Mouse (Mus musculus): ENCODE data around the gene AC124108.1. TPM values are rescaled to one million over a fixed set of nuclear protein-coding genes. Genes with fewer than 3 reads are reported as not detected.

The AC124108.1 gene
- polyA plus RNA-seq, 1 experiment from 2014 or later, result not detected

DNA sequence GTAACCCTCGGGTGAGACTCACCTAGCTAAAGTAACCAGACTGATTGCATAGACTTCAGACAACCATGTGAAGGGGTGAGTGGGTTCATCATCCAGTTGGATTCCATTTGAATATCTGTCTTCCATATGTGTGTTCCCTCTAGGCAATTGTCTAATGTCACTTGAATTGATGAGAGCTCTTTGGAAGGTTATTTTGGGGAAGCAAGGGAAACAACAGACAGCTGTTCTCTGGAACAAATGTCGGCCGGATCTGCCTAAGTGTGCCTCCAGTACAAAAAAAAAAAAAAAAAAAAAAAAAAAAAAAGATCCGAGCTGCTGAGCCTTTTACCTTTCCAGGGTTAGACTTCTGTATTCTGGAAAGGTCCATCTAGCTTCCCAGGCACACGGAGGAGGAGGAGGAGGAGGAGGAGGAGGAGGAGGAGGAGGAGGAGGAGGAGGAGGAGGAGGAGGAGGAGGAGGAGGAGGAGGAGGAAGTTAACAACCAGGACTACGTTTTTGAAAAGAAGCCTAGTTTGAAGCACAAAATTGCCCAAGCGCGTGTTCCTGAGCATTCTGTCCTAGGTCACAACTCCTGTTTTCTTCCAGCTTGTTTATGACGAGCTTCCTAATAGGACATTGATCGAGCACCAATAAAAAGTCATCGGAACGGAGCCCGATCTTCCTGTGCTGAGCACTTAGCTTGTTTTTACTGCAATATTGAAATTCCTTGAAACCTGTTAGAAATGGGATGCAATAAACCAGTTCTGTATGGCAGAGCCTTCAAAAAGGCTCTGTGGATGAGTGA is 35.2 kb downstream of the AC124108.1 start:
- H3K27ac ChIP-seq (ENCODE audit: low read depth), result no peak overlapping the region
- peaks cover 4% of the 10 kb centered on the region; the same call in 1 of the 2 replicates for H3K27me3 ChIP-seq (ENCODE audit: insufficient read depth, low read length)
- no peak overlapping the region for H3K4me3 ChIP-seq (ENCODE audit: low read depth, low read length)
- ATAC-seq (no peak), DNase-seq (no peak)
- no peaks in the 10 kb centered on the region for H3K9me3 ChIP-seq (ENCODE audit: low read length)
- no peaks in the 10 kb centered on the region for H3K36me3 ChIP-seq (replicated peaks; ENCODE audit: insufficient read depth, low read length)
- WGBS (ENCODE audit: insufficient replicate concordance), result 73% methylated on average over 13 of the region's 13 CpGs
- no peaks in the 10 kb centered on the region for H3K4me1 ChIP-seq (ENCODE audit: insufficient read depth)
- H3K4me2 ChIP-seq (ENCODE audit: low read depth, low read length), result no peak overlapping the region
- TF ChIP-seq EP300 (IDR thresholded peaks at IDR 0.05; ENCODE audit: low read depth) (no peak), CTCF (IDR thresholded peaks at IDR 0.05; ENCODE audit: low read depth) (no peak)
- no peak overlapping the region for H3K9ac ChIP-seq (replicated peaks)

DNA sequence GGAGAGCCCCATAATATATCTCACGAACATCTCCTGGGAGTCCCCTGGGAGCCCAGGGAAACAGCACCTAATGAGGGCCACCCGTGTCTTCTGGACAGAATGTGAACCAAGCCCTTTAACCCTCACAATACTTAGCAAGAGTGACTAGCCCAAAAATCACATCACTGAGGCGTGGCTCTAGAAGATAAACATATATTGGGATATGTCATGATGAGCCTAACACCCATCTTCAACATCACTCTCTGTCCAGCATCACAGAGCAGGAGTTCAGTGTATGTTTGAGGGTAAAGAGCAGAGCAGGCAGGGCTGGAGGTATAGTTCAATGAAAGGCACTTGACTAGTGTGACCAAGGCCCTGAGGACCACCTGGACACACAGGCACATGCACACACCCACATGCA is 38.4 kb downstream of the AC124108.1 start, which contains the start of gene Gm10188:
Gene Gm10188 (minus strand): TSS at position 101 of the 400 bp plus-strand sequence.
- Histone ChIP-seq H3K9ac (replicated peaks) (no peak within 1 kb of the TSS), H3K27me3 (ENCODE audit: insufficient read depth, low read length) (0 out of 2 replicates have a peak, but pooled peaks cover 3% of the 10 kb centered on the region), H3K36me3 (replicated peaks; ENCODE audit: insufficient read depth, low read length) (no peaks in the 10 kb centered on the region), H3K4me3 (ENCODE audit: low read depth, low read length) (no peak within 1 kb of the TSS), H3K9me3 (ENCODE audit: low read length) (no peaks in the 10 kb centered on the region), H3K27ac (ENCODE audit: low read depth) (no peak within 1 kb of the TSS), H3K4me1 (ENCODE audit: insufficient read depth) (no peaks in the 10 kb centered on the region), H3K4me2 (ENCODE audit: low read depth, low read length) (no peak within 1 kb of the TSS)
- 78% methylated on average over 3 of the region's 3 CpGs for WGBS (ENCODE audit: insufficient replicate concordance)
- no peak for DNase-seq
- TF ChIP-seq CTCF (IDR thresholded peaks at IDR 0.05; ENCODE audit: low read depth) (no peak), EP300 (IDR thresholded peaks at IDR 0.05; ENCODE audit: low read depth) (no peak)
- ATAC-seq, result no peak

- 58% methylated on average over 7 of the region's 7 CpGs for WGBS (ENCODE audit: insufficient replicate concordance)
Measured at GRCm38 (mm10) chr1:132231470-132232274, 40.4 kb downstream of the AC124108.1 start.

GRCm38 (mm10) chr1:132233566-132233965 is 42.3 kb downstream of the AC124108.1 start:
- 0 out of 2 replicates have a peak, but pooled peaks cover 9% of the 10 kb centered on the region for H3K27me3 ChIP-seq (ENCODE audit: insufficient read depth, low read length)
- no peak overlapping the region for H3K4me2 ChIP-seq (ENCODE audit: low read depth, low read length)
- 17% methylated on average over 12 of the region's 12 CpGs for WGBS (ENCODE audit: insufficient replicate concordance)
- no peaks in the 10 kb centered on the region for H3K36me3 ChIP-seq (replicated peaks; ENCODE audit: insufficient read depth, low read length)
- no peaks in the 10 kb centered on the region for H3K4me1 ChIP-seq (ENCODE audit: insufficient read depth)
- TF ChIP-seq EP300 (IDR thresholded peaks at IDR 0.05; ENCODE audit: low read depth) (no peak), CTCF (IDR thresholded peaks at IDR 0.05; ENCODE audit: low read depth) (no peak)
- no peak overlapping the region for H3K27ac ChIP-seq (ENCODE audit: low read depth)
- DNase-seq (peak; percentile 54), ATAC-seq (no peak)
- H3K4me3 ChIP-seq (ENCODE audit: low read depth, low read length), result no peak overlapping the region
- no peaks in the 10 kb centered on the region for H3K9me3 ChIP-seq (ENCODE audit: low read length)
- no peak overlapping the region for H3K9ac ChIP-seq (replicated peaks)

More at GRCm38 (mm10) chr1:132231470-132232274, 40.4 kb downstream of the AC124108.1 start:
- TF ChIP-seq EP300 (IDR thresholded peaks at IDR 0.05; ENCODE audit: low read depth) (no peak), CTCF (IDR thresholded peaks at IDR 0.05; ENCODE audit: low read depth) (no peak)
- DNase-seq, result no peak
- no peaks in the 10 kb centered on the region for H3K36me3 ChIP-seq (replicated peaks; ENCODE audit: insufficient read depth, low read length)
- H3K4me3 ChIP-seq (ENCODE audit: low read depth, low read length), result no peak overlapping the region
- H3K4me2 ChIP-seq (ENCODE audit: low read depth, low read length), result no peak overlapping the region
- H3K4me1 ChIP-seq (ENCODE audit: insufficient read depth), result no peaks in the 10 kb centered on the region
- 0 out of 2 replicates have a peak, but pooled peaks cover 9% of the 10 kb centered on the region for H3K27me3 ChIP-seq (ENCODE audit: insufficient read depth, low read length)
- no peak for ATAC-seq
- no peak overlapping the region for H3K9ac ChIP-seq (replicated peaks)
- H3K9me3 ChIP-seq (ENCODE audit: low read length), result no peaks in the 10 kb centered on the region
- H3K27ac ChIP-seq (ENCODE audit: low read depth), result no peak overlapping the region

- TF ChIP-seq CTCF (IDR thresholded peaks at IDR 0.05; ENCODE audit: low read depth) (no peak), EP300 (IDR thresholded peaks at IDR 0.05; ENCODE audit: low read depth) (no peak)
- H3K9ac ChIP-seq (replicated peaks), result no peak overlapping the region
- DNase-seq (peak; percentile 7), ATAC-seq (no peak)
- 58% methylated on average over 9 of the region's 9 CpGs for WGBS (ENCODE audit: insufficient replicate concordance)
- no peaks in the 10 kb centered on the region for H3K9me3 ChIP-seq (ENCODE audit: low read length)
- H3K36me3 ChIP-seq (replicated peaks; ENCODE audit: insufficient read depth, low read length), result no peaks in the 10 kb centered on the region
- H3K27ac ChIP-seq (ENCODE audit: low read depth), result no peak overlapping the region
- 0 out of 2 replicates have a peak, but pooled peaks cover 9% of the 10 kb centered on the region for H3K27me3 ChIP-seq (ENCODE audit: insufficient read depth, low read length)
- H3K4me2 ChIP-seq (ENCODE audit: low read depth, low read length), result no peak overlapping the region
- no peaks in the 10 kb centered on the region for H3K4me1 ChIP-seq (ENCODE audit: insufficient read depth)
- no peak overlapping the region for H3K4me3 ChIP-seq (ENCODE audit: low read depth, low read length)
Measured at GRCm38 (mm10) chr1:132234757-132235273, 43.6 kb downstream of the AC124108.1 start.
